Mouse (Mus musculus) 3T3-L1 (cell line): ENCODE measurements around the gene Kif1c.

Experiments
- DNase-seq: peaks from one replicate; pipeline ENCODE4 v3.0.0-alpha.2; 2015; ENCODE audit warnings: low read depth, low spot score

Kif1c gene

GRCm38 (mm10) chr11:70667271-70668150 lies 32.8 kb upstream of the Kif1c start:
- DNase-seq = peak; percentile 50

GRCm38 (mm10) chr11:70668335-70668770 lies 32.0 kb upstream of the Kif1c start:
- no peak for DNase-seq

- peak; percentile 100 for DNase-seq
Observed at GRCm38 (mm10) chr11:70668771-70669505, 31.4 kb upstream of the Kif1c start, which contains the start of gene Spag7. TSS of gene Spag7 (minus strand) at chr11:70669416.

- peak; percentile 92 for DNase-seq
Observed at GRCm38 (mm10) chr11:70669582-70670345, 30.6 kb upstream of the Kif1c start.

GRCm38 (mm10) chr11:70670483-70670882 lies 29.9 kb upstream of the Kif1c start:
- peak; percentile 39 for DNase-seq

- peak; percentile 70 for DNase-seq
Observed at GRCm38 (mm10) chr11:70671333-70672047, 28.9 kb upstream of the Kif1c start.

GRCm38 (mm10) chr11:70674014-70674413 lies 26.3 kb upstream of the Kif1c start:
- no peak for DNase-seq

- DNase-seq = no peak
Observed at GRCm38 (mm10) chr11:70674501-70674900, 25.8 kb upstream of the Kif1c start.

GRCm38 (mm10) chr11:70678092-70678491 lies 22.3 kb upstream of the Kif1c start:
- DNase-seq = no peak

GRCm38 (mm10) chr11:70678576-70678975 lies 21.8 kb upstream of the Kif1c start:
- no peak for DNase-seq

GRCm38 (mm10) chr11:70679361-70679760 lies 21.0 kb upstream of the Kif1c start:
- DNase-seq = no peak

- no peak for DNase-seq
Observed at GRCm38 (mm10) chr11:70679894-70680293, 20.5 kb upstream of the Kif1c start.

GRCm38 (mm10) chr11:70681170-70681569 lies 19.2 kb upstream of the Kif1c start:
- no peak for DNase-seq

- DNase-seq = peak; percentile 48
Observed at GRCm38 (mm10) chr11:70681897-70682581, 18.3 kb upstream of the Kif1c start.

- DNase-seq = no peak
Observed at GRCm38 (mm10) chr11:70683640-70684039, 16.7 kb upstream of the Kif1c start.

- peak; percentile 25 for DNase-seq
Observed at GRCm38 (mm10) chr11:70686901-70687566, 13.3 kb upstream of the Kif1c start.

GRCm38 (mm10) chr11:70687601-70688199 lies 12.6 kb upstream of the Kif1c start, which contains the start of gene Camta2:
TSS of gene Camta2 (minus strand) at chr11:70688105.
- peak; percentile 73 for DNase-seq

- no peak for DNase-seq
Observed at GRCm38 (mm10) chr11:70688372-70688771, 12.0 kb upstream of the Kif1c start.

GRCm38 (mm10) chr11:70689578-70689977 lies 10.8 kb upstream of the Kif1c start:
- DNase-seq = peak; percentile 47
